Mouse (Mus musculus) skeletal muscle tissue, adult 2 months (tissue): ENCODE measurements around the gene Fam84a.

Source experiments
- DNase-seq: peaks from one replicate; pipeline ENCODE4 v3.0.0-alpha.2; 2012; ENCODE audit warnings: low read depth, low spot score

Fam84a gene

GRCm38 (mm10) chr12:14151921-14152320 lies at the start of gene Fam84a:
TSS of gene Fam84a (minus strand) at chr12:14152054.
- peak; percentile 16 for DNase-seq

- no peak for DNase-seq
Observed at GRCm38 (mm10) chr12:14195479-14195878, 43.6 kb upstream of the Fam84a start.

- DNase-seq: no peak
Observed at GRCm38 (mm10) chr12:14186689-14187195, 34.9 kb upstream of the Fam84a start.

DNA sequence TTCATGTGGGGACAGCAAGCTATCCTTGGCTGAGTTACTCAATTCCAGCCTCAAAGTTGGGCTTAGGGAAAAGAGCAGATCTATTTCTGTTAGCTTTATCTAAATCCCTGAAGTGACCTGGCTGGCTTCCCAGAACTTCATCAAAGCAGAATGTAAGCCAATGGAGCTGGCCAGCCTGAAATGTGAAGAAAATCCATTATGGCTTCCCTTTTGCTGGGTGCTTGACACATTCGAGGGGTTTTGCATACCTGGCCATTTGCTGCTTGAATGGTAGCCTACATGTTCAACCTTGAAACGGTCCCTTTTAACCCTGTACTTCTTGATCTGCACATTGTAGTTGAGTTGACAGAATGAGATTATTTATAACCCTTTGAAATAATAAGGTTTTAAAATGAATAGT lies 13.9 kb upstream of the Fam84a start:
- DNase-seq: no peak

- DNase-seq: no peak
Observed at GRCm38 (mm10) chr12:14164936-14165335, 13.1 kb upstream of the Fam84a start.

GRCm38 (mm10) chr12:14152426-14152825 lies 572 bp upstream of the Fam84a start:
- peak; percentile 1 for DNase-seq

DNA sequence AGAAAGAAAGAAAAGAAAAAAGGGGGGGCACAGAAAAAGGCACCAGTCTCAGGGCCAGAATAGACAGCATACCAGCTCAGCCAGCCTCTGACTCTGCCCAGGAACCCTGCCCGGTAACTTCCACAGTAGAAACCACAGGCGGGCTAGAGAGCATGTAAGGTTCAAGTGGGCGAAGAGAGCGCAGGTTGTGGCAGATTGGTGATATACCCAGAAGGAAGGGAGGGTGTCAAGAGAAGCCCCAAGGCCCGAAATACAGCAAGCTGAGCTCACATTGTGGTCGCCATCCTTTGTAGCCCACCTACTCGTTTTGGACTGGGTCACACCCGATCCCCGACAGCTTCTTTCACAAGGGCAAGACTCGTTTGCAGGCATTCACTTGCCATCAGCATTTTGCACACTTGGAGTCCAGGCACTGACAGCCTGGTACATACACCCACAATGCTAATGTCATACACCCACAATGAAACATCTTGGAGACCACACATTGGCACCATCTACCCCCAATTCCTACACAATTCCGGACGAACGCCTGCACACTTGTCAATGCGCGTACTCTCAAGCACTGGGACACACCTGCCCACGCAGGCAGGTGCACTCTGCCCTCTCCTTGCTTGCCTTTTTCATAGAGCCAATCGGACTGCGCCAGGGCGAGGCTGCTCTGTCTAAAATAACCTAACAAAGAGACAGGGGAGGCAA lies 770 bp downstream of the Fam84a start:
- DNase-seq: no peak

DNA sequence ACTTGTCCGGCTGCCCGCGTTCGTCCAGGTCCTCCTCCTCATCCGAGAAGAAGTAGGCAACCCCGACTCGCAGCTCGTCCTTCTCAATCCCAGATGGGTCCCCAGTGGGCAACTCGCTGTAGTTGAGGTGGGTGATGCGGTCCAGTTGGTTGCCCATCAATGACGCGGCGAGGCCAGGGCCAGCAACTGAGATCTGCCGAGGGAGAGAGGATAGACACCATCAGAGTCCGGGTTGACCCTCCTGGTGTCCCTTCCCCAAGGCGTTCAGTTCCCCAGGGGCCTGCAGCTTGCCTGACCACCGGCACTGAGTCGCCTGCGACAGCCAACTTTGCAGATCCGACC lies 1.3 kb downstream of the Fam84a start:
- DNase-seq: no peak

DNA sequence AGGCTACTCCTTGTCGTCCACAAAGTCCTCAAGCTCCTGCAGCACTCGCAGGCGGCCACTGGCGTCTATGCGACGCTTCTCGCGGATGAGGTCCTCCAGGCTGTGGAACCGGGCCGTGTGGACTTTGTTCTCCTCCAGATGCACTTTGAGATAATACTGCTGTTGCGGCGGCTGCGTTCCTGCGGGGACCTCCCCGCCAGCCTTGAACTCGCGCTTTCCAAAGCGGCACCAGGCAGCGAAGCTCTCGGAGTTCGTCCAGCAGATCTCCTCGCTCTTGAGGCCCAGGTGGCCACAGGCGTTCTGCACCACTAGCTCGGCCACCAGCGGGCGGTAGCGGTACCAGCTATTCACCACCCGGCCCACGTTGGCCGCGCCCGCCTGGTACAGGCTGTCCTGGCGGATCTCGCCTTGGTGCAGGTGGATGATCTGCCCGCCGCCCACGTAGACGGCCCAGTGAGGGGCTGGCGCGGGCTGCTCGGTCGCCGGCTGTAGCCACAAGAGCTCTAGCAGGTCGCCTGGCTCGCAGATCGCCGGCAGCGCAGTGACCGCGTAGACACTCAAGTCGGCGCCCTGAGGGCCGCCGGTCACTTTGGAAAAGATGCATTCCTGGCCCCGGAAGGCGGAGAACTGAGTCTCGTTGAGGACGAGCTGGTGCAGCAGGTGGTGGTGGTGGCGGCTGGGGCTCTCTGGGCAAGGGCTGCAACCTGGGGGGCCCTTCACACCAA lies 1.8 kb downstream of the Fam84a start:
- no peak for DNase-seq

DNA sequence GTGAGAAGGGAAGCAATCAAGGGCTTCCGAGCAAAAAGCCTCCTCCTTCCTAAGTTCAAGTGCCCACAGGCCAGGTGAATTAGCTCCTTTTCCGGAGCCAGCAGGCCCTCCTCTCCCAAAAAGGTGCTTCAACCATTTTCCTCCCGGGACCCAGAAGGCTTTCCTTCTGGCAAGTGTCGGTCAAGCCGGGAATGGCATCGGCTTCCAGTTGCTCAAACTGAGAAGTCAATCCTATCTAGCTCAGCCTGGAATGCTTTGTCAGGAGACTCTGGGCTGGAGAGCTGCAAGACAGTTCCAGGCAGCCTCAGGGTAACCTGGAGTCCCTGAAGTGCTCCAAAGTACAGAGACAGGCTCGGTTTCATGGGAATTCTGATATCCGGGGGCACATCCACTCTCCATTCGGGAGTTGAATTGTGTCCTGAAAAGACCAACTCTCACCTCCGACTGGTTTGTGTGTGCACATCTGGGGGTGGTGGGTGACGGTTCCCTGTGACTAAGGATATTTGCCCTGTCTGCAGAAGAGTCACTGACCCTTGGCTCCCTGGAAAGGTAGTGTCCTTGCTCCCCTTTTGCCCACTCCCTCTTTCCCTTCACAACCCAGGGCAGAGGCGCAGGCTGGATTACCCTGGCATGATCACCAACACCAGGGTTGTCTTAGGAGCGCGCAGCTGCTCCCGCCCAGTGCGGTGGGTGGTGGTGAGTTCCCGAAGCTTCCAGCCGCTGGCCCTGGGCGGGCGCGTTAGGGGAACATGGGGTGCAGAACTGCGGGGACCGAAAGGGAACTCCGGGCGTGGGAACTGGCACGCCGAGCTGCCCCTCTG lies 2.6 kb downstream of the Fam84a start:
- no peak for DNase-seq

DNA sequence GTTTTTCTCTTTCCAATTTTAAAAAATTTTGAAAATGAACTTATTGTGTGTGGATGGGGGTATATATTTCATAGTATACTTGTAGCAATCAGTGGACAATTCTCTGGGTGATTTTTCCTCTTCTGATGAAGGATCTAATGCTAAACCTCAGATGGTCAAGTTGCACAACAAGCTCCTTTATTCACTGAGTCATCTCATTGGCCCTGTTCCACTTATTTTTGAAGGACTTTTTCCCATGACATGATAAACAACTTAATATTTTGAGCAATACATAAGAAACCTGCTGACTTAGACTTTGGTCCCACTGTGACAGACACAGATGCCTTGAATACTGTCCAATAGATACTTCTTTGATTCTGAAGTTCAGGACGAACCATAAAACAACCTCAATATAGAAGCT lies 14.8 kb downstream of the Fam84a start:
- DNase-seq: no peak

- DNase-seq: no peak
Observed at GRCm38 (mm10) chr12:14114730-14115129, 37.1 kb downstream of the Fam84a start.

- DNase-seq: no peak
Observed at GRCm38 (mm10) chr12:14096944-14097343, 54.9 kb downstream of the Fam84a start.
